Mouse (Mus musculus) limb, embryonic 12.5 days (tissue): ENCODE measurements around the gene Prkcz. TPM values are rescaled to one million over a fixed set of nuclear protein-coding genes. Genes with fewer than 3 reads are reported as not detected.

Experiments used
- ATAC-seq: fragments of 200-750 bp; cut with Nextera tagmentation; 2 replicates; pipeline ENCODE4 v1.8.0; 2017; ENCODE audit warnings: low read depth, moderate TSS enrichment; ENCODE audit not compliant: insufficient number of reproducible peaks, insufficient read depth, low FRiP score, low TSS enrichment
- H3K27ac ChIP-seq: fragments of 300-500 bp; sonication (generic); 2 replicates; pipeline ENCODE4 v1.5.1; 2016; ENCODE audit warnings: mild to moderate bottlenecking, moderate library complexity
- H3K27me3 ChIP-seq: fragments of 300-500 bp; sonication (generic); 2 replicates; pipeline ENCODE4 v1.6.1; 2016; ENCODE audit warnings: mild to moderate bottlenecking, moderate library complexity
- H3K36me3 ChIP-seq: fragments of 300-500 bp; sonication (generic); 2 replicates; pipeline ENCODE4 v1.6.1; 2016; ENCODE audit warnings: mild to moderate bottlenecking, moderate library complexity
- H3K4me1 ChIP-seq: fragments of 300-500 bp; sonication (generic); replicated peaks from 2 replicates; pipeline ENCODE4 v1.6.1; 2016
- H3K4me2 ChIP-seq: fragments of 300-500 bp; sonication (generic); 2 replicates; pipeline ENCODE4 v1.6.1; 2016; ENCODE audit warnings: mild to moderate bottlenecking, moderate library complexity
- H3K4me3 ChIP-seq: fragments of 300-500 bp; sonication (generic); replicated peaks from 2 replicates; pipeline ENCODE4 v1.5.1; 2016; ENCODE audit warnings: mild to moderate bottlenecking
- H3K9ac ChIP-seq: fragments of 300-500 bp; sonication (generic); replicated peaks from 2 replicates; pipeline ENCODE4 v1.6.1; 2016; ENCODE audit warnings: mild to moderate bottlenecking, moderate library complexity
- H3K9me3 ChIP-seq: fragments of 300-500 bp; sonication (generic); 2 replicates; pipeline ENCODE4 v1.6.1; 2016; ENCODE audit warnings: mild to moderate bottlenecking, moderate library complexity
- WGBS: fragments of 180-500 bp; shearing (Covaris S2); methylation state at CpG from one replicate; pipeline ENCODE4 v1.1.7; 2016; 5-methylcytosine and 5-hydroxymethylcytosine counted together
- polyA plus RNA-seq: library from polyadenylated mRNA; unstranded; fragments of >200 nt; fragmentation: Nextera tagmentation; extraction: Ambion mirVana; gene quantifications from 2 replicates; pipeline ENCODE4 v1.2.1, GENCODE M21; 2016

Prkcz gene
- polyA plus RNA-seq, 1 experiment from 2014 or later, result 7.9 TPM

GRCm38 (mm10) chr4:155306356-155307242 is 54.6 kb downstream of the Prkcz start:
- H3K4me3 ChIP-seq, result no peak overlapping the region
- no peak for ATAC-seq
- no peak overlapping the region for H3K4me2 ChIP-seq
- H3K9me3 ChIP-seq, result no peaks in the 10 kb centered on the region
- 58% methylated on average over 24 of the region's 24 CpGs for WGBS
- peaks cover 28% of the 10 kb centered on the region for H3K4me1 ChIP-seq
- H3K27ac ChIP-seq, result no peak overlapping the region
- H3K36me3 ChIP-seq, result no peaks in the 10 kb centered on the region
- no peaks in the 10 kb centered on the region; the same call in 1 of the 2 replicates for H3K27me3 ChIP-seq
- H3K9ac ChIP-seq, result no peak overlapping the region

- no peak for ATAC-seq
- 42% methylated on average over 8 of the region's 8 CpGs for WGBS
- H3K9ac ChIP-seq, result no peak overlapping the region
- H3K4me2 ChIP-seq, result no peak overlapping the region
- no peaks in the 10 kb centered on the region for H3K9me3 ChIP-seq
- peak overlapping the region; percentile 25; the same call in 1 of the 2 replicates for H3K27ac ChIP-seq
- no peak overlapping the region for H3K4me3 ChIP-seq
- H3K4me1 ChIP-seq, result peaks cover 28% of the 10 kb centered on the region
- no peaks in the 10 kb centered on the region; the same call in 1 of the 2 replicates for H3K27me3 ChIP-seq
- no peaks in the 10 kb centered on the region for H3K36me3 ChIP-seq
Observed at GRCm38 (mm10) chr4:155305531-155306031, 55.6 kb downstream of the Prkcz start.

- 85% methylated on average over 7 of the region's 7 CpGs for WGBS
- H3K9ac ChIP-seq, result no peak overlapping the region
- ATAC-seq, result no peak
- no peaks in the 10 kb centered on the region for H3K36me3 ChIP-seq
- no peaks in the 10 kb centered on the region; the same call in 1 of the 2 replicates for H3K27me3 ChIP-seq
- H3K4me3 ChIP-seq, result no peak overlapping the region
- H3K4me2 ChIP-seq, result no peak overlapping the region
- peak overlapping the region; percentile 25; the same call in 1 of the 2 replicates for H3K27ac ChIP-seq
- H3K4me1 ChIP-seq, result peaks cover 28% of the 10 kb centered on the region
- no peaks in the 10 kb centered on the region for H3K9me3 ChIP-seq
Observed at GRCm38 (mm10) chr4:155304508-155305096, 56.6 kb downstream of the Prkcz start.

- 50% methylated on average over 4 of the region's 4 CpGs for WGBS
- H3K4me1 ChIP-seq, result peaks cover 18% of the 10 kb centered on the region
Observed at GRCm38 (mm10) chr4:155301965-155302364, 59.2 kb downstream of the Prkcz start.

GRCm38 (mm10) chr4:155301098-155301447 is 60.1 kb downstream of the Prkcz start:
- Histone ChIP-seq H3K9me3 (no peaks in the 10 kb centered on the region), H3K27ac (peak overlapping the region; percentile 78), H3K4me3 (no peak overlapping the region), H3K27me3 (peaks cover 3% of the 10 kb centered on the region; the same call in 1 of the 2 replicates), H3K4me1 (peaks cover 16% of the 10 kb centered on the region), H3K36me3 (no peaks in the 10 kb centered on the region), H3K9ac (no peak overlapping the region), H3K4me2 (no peak overlapping the region)
- ATAC-seq, result no peak
- 87% methylated on average over 7 of the region's 7 CpGs for WGBS

More at GRCm38 (mm10) chr4:155301965-155302364, 59.2 kb downstream of the Prkcz start:
- H3K4me3 ChIP-seq, result no peak overlapping the region
- H3K4me2 ChIP-seq, result no peak overlapping the region
- peaks cover 3% of the 10 kb centered on the region; the same call in 1 of the 2 replicates for H3K27me3 ChIP-seq
- ATAC-seq, result no peak
- H3K36me3 ChIP-seq, result no peaks in the 10 kb centered on the region
- no peak overlapping the region; the same call in 1 of the 2 replicates for H3K9ac ChIP-seq
- peak overlapping the region; percentile 78 for H3K27ac ChIP-seq
- no peaks in the 10 kb centered on the region for H3K9me3 ChIP-seq

GRCm38 (mm10) chr4:155300421-155301097 is 60.6 kb downstream of the Prkcz start:
- no peak overlapping the region for H3K4me3 ChIP-seq
- H3K36me3 ChIP-seq, result no peaks in the 10 kb centered on the region
- peak overlapping the region; percentile 24; the same call in 1 of the 2 replicates for H3K9ac ChIP-seq
- H3K27me3 ChIP-seq, result peaks cover 3% of the 10 kb centered on the region; the same call in 1 of the 2 replicates
- H3K9me3 ChIP-seq, result no peaks in the 10 kb centered on the region
- H3K27ac ChIP-seq, result 0 out of 2 replicates have a peak overlapping the region, but pooled peaks have one; percentile 78
- peaks cover 12% of the 10 kb centered on the region for H3K4me1 ChIP-seq
- ATAC-seq, result no peak
- WGBS, result 81% methylated on average over 21 of the region's 21 CpGs
- no peak overlapping the region for H3K4me2 ChIP-seq

GRCm38 (mm10) chr4:155298826-155299225 is 62.3 kb downstream of the Prkcz start:
- Histone ChIP-seq H3K4me2 (no peak overlapping the region), H3K27ac (no peak overlapping the region), H3K27me3 (peaks cover 3% of the 10 kb centered on the region; the same call in 1 of the 2 replicates), H3K9ac (no peak overlapping the region), H3K4me3 (no peak overlapping the region), H3K36me3 (no peaks in the 10 kb centered on the region), H3K9me3 (no peaks in the 10 kb centered on the region), H3K4me1 (peaks cover 6% of the 10 kb centered on the region)
- 96% methylated on average over 4 of the region's 4 CpGs for WGBS
- no peak for ATAC-seq

- peaks cover 3% of the 10 kb centered on the region for H3K4me1 ChIP-seq
Observed at GRCm38 (mm10) chr4:155297057-155297456, 64.1 kb downstream of the Prkcz start.

GRCm38 (mm10) chr4:155295996-155296395 is 65.2 kb downstream of the Prkcz start:
- Histone ChIP-seq H3K4me2 (no peak overlapping the region), H3K4me3 (no peak overlapping the region), H3K36me3 (no peaks in the 10 kb centered on the region), H3K9ac (no peak overlapping the region), H3K4me1 (no peaks in the 10 kb centered on the region; the same call in 1 of the 2 replicates), H3K27me3 (peaks cover 3% of the 10 kb centered on the region; the same call in 1 of the 2 replicates), H3K27ac (0 out of 2 replicates have a peak overlapping the region, but pooled peaks have one; percentile 1), H3K9me3 (no peaks in the 10 kb centered on the region)
- WGBS, result 75% methylated on average over 4 of the region's 4 CpGs
- ATAC-seq, result no peak

More at GRCm38 (mm10) chr4:155297057-155297456, 64.1 kb downstream of the Prkcz start:
- H3K27ac ChIP-seq, result no peak overlapping the region
- H3K9me3 ChIP-seq, result no peaks in the 10 kb centered on the region
- no peak for ATAC-seq
- no peaks in the 10 kb centered on the region for H3K36me3 ChIP-seq
- H3K4me3 ChIP-seq, result no peak overlapping the region
- 57% methylated on average over 2 of the region's 2 CpGs for WGBS
- no peak overlapping the region for H3K9ac ChIP-seq
- H3K4me2 ChIP-seq, result no peak overlapping the region
- peaks cover 3% of the 10 kb centered on the region; the same call in 1 of the 2 replicates for H3K27me3 ChIP-seq

GRCm38 (mm10) chr4:155295026-155295590 is 66.1 kb downstream of the Prkcz start:
- Histone ChIP-seq H3K4me1 (no peaks in the 10 kb centered on the region), H3K27ac (no peak overlapping the region), H3K4me3 (no peak overlapping the region), H3K4me2 (no peak overlapping the region), H3K9ac (no peak overlapping the region), H3K9me3 (no peaks in the 10 kb centered on the region), H3K27me3 (peaks cover 3% of the 10 kb centered on the region; the same call in 1 of the 2 replicates), H3K36me3 (no peaks in the 10 kb centered on the region)
- 75% methylated on average over 10 of the region's 10 CpGs for WGBS
- no peak for ATAC-seq
